Mouse (Mus musculus) C2C12 (cell line): Measurements from ENCODE around the gene Rarres1.

Experiments
- CEBPB ChIP-seq: IDR thresholded peaks from one replicate; pipeline ENCODE4 v1.6.1; 2011; ENCODE audit warnings: low read depth, mild to moderate bottlenecking, control low read depth, moderate library complexity
- CTCF ChIP-seq: IDR thresholded peaks from one replicate; pipeline ENCODE4 v1.5.1; 2011; ENCODE audit not compliant: control insufficient read depth, insufficient read depth, insufficient read length
- MYOD1 ChIP-seq: IDR thresholded peaks from one replicate; pipeline ENCODE4 v1.6.1; 2011; ENCODE audit warnings: low read depth; ENCODE audit not compliant: control insufficient read depth, insufficient read length
- MYOG ChIP-seq: IDR thresholded peaks from one replicate; pipeline ENCODE4 v1.6.1; 2011; ENCODE audit not compliant: control insufficient read depth, insufficient read length; ENCODE audit errors: extremely low read depth
- USF1 ChIP-seq: IDR thresholded peaks from one replicate; pipeline ENCODE4 v1.6.1; 2011; ENCODE audit warnings: low read depth, mild to moderate bottlenecking, control low read depth, moderate library complexity

DNA sequence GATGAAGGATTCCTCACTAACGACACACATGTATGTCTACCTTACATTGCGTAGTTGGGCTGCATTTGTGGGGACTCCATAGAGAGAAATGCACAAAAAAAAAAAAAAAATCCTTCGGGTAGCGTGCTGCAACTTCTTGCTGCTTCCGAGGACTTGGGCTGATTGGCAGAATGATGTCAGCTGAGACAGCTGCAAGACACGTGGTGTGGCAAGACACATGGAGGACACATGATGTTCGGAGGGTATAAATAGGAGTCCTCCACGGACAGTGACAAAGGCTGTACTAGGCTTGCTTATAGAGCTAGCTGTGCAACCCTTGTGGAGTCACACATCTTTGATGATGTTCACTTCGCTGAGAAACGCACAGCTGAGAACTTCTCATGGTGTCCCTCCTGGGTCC is 32.9 kb downstream of the Rarres1 start:
- TF ChIP-seq CTCF = no peak
- no peak for TF ChIP-seq CEBPB
- no peak for TF ChIP-seq USF1
- TF ChIP-seq MYOD1 = no peak
- no peak for TF ChIP-seq MYOG
